In the genomic region with DNA sequence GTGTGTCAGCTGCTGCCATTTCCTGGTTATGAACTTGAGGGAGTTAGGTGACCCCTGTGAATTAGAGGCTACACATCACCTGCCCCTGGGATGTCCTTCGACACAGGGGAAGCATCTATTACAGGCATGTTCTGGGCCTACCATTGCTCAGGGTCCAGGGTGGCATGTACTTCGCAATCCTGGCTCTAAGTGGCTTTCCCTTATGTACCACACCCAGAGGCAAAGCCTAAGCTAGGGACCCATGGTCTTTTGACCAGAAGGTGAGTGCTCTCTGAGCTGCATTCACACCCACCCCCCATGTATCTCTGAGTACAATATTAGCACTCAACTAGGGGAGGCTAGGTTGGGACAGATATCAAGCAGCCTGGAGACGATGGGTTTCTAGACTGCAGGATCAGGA, we compare ENCODE assay signal across 21 mouse cellular contexts. TPM values are rescaled to one million over a fixed set of nuclear protein-coding genes. Genes with fewer than 3 reads are reported as not detected.
DNase-seq lines count a peak whose midpoint lies in the region; ATAC-seq lines count a peak whose summit lies in the region.
"Had no signal": no experiment of that assay in that cellular context is flagged by ENCODE, and none has a peak within 500 bp of the region (broad histone marks: within the 10 kb centered on the region; RNA-seq: fewer than 3 reads in every experiment).

No protein-coding gene starts in this region.

- H3K4me3 ChIP-seq in intestine, embryonic 14.5 days (ENCODE audit: low read depth, low read length) = no peak overlapping the region
- H3K4me3 ChIP-seq in intestine, embryonic 16.5 days (ENCODE audit: low read length) = no peak overlapping the region
- no peak overlapping the region for H3K4me3 ChIP-seq in midbrain, embryonic 15.5 days
- H3K4me3 ChIP-seq in midbrain, embryonic 11.5 days (ENCODE audit: low read depth, low read length) = no peak overlapping the region
- H3K4me3 ChIP-seq: embryonic facial prominence, embryonic 13.5 days; embryonic facial prominence, embryonic 15.5 days; erythroblast, embryonic 14.5 days; forebrain, embryonic 13.5 days had no signal

- no peak overlapping the region for H3K9ac ChIP-seq in intestine, embryonic 14.5 days (ENCODE audit: low read length)
- H3K9ac ChIP-seq in intestine, embryonic 16.5 days (ENCODE audit: low read depth, low read length) = no peak overlapping the region
- no peak overlapping the region for H3K9ac ChIP-seq in midbrain, embryonic 15.5 days
- no peak overlapping the region for H3K9ac ChIP-seq in midbrain, embryonic 11.5 days (ENCODE audit: low read length)
- H3K9ac ChIP-seq: embryonic facial prominence, embryonic 13.5 days; embryonic facial prominence, embryonic 15.5 days; forebrain, embryonic 13.5 days had no signal

- H3K27ac ChIP-seq in intestine, embryonic 14.5 days (ENCODE audit: low read depth) = no peak overlapping the region
- H3K27ac ChIP-seq in intestine, embryonic 16.5 days (ENCODE audit: low read length) = no peak overlapping the region
- peak overlapping the region; percentile 30; the same call in 1 of the 2 replicates for H3K27ac ChIP-seq in midbrain, embryonic 15.5 days
- H3K27ac ChIP-seq in midbrain, embryonic 11.5 days (ENCODE audit: low read depth, low read length) = no peak overlapping the region
- H3K27ac ChIP-seq: embryonic facial prominence, embryonic 13.5 days; embryonic facial prominence, embryonic 15.5 days; forebrain, embryonic 13.5 days had no signal

- WGBS in intestine, embryonic 14.5 days = 83% methylated on average over 3 of the region's 3 CpGs
- WGBS in intestine, embryonic 16.5 days = 88% methylated on average over 3 of the region's 3 CpGs
- WGBS in midbrain, embryonic 15.5 days = 75% methylated on average over 3 of the region's 3 CpGs
- 85% methylated on average over 3 of the region's 3 CpGs for WGBS in midbrain, embryonic 11.5 days

- 0 out of 2 replicates have a peak, but pooled peaks cover 3% of the 10 kb centered on the region for H3K27me3 ChIP-seq in intestine, embryonic 14.5 days (replicated peaks; ENCODE audit: control insufficient read depth, insufficient read depth, low read length)
- H3K27me3 ChIP-seq in intestine, embryonic 16.5 days (replicated peaks; ENCODE audit: control insufficient read depth, insufficient read depth, low read length) = no peaks in the 10 kb centered on the region
- H3K27me3 ChIP-seq in midbrain, embryonic 15.5 days (replicated peaks) = no peaks in the 10 kb centered on the region
- peaks cover 2% of the 10 kb centered on the region; the same call in 1 of the 2 replicates for H3K27me3 ChIP-seq in midbrain, embryonic 11.5 days (ENCODE audit: control insufficient read depth, insufficient read depth, low read length)

- ATAC-seq in intestine, embryonic 14.5 days (replicated peaks; ENCODE audit: low FRiP score, low TSS enrichment, low read depth) = no peak
- no peak for ATAC-seq in intestine, embryonic 16.5 days
- no peak for ATAC-seq in midbrain, embryonic 15.5 days (replicated peaks)
- no peak for ATAC-seq in midbrain, embryonic 11.5 days (ENCODE audit: low FRiP score)
- ATAC-seq: forebrain, embryonic 13.5 days; forebrain, embryonic 16.5 days had no signal

- H3K9me3 ChIP-seq in intestine, embryonic 14.5 days (ENCODE audit: control insufficient read depth, low read length) = no peaks in the 10 kb centered on the region
- no peaks in the 10 kb centered on the region for H3K9me3 ChIP-seq in intestine, embryonic 16.5 days (ENCODE audit: control insufficient read depth, low read length)
- H3K9me3 ChIP-seq in midbrain, embryonic 15.5 days = no peaks in the 10 kb centered on the region
- H3K9me3 ChIP-seq in midbrain, embryonic 11.5 days (ENCODE audit: control insufficient read depth, low read length) = no peaks in the 10 kb centered on the region
- H3K9me3 ChIP-seq: embryonic facial prominence, embryonic 13.5 days; embryonic facial prominence, embryonic 15.5 days; forebrain, embryonic 13.5 days had no signal

- H3K4me1 ChIP-seq in intestine, embryonic 14.5 days (replicated peaks; ENCODE audit: control insufficient read depth, insufficient read depth, low read length) = peaks cover 10% of the 10 kb centered on the region
- no peaks in the 10 kb centered on the region; the same call in 1 of the 2 replicates for H3K4me1 ChIP-seq in intestine, embryonic 16.5 days (ENCODE audit: control insufficient read depth, insufficient read depth, low read length)
- peaks cover 70% of the 10 kb centered on the region for H3K4me1 ChIP-seq in midbrain, embryonic 15.5 days
- H3K4me1 ChIP-seq in midbrain, embryonic 11.5 days (ENCODE audit: control insufficient read depth, insufficient read depth, low read length) = peaks cover 15% of the 10 kb centered on the region

- peak; percentile 87 for DNase-seq in heart, adult 11 months
- no peak for DNase-seq in heart, adult 8-10 months (ENCODE audit: low spot score)
- peak; percentile 46 for DNase-seq in intestine, embryonic 14.5 days (ENCODE audit: low spot score)
- DNase-seq in midbrain, embryonic 11.5 days (ENCODE audit: low spot score, missing footprints) = no peak
- DNase-seq: adrenal gland, adult 2 months; adrenal gland, postnatal 10 days; adrenal gland, postnatal 25 days; cerebellum, adult 11 months; cerebellum, adult 18-20 months; cerebellum, adult 8-10 months; cerebellum, adult 9-11 months; cerebellum, postnatal 14 days; cerebellum, postnatal 36 days; embryo, embryonic 11 days had no signal

- no peaks in the 10 kb centered on the region for H3K36me3 ChIP-seq in intestine, embryonic 14.5 days (ENCODE audit: control insufficient read depth, insufficient read depth, low read length)
- H3K36me3 ChIP-seq in intestine, embryonic 16.5 days (ENCODE audit: control insufficient read depth, insufficient read depth, low read length) = no peaks in the 10 kb centered on the region
- no peaks in the 10 kb centered on the region for H3K36me3 ChIP-seq in midbrain, embryonic 15.5 days (replicated peaks)
- no peaks in the 10 kb centered on the region for H3K36me3 ChIP-seq in midbrain, embryonic 11.5 days (ENCODE audit: control insufficient read depth, insufficient read depth, low read length)
- H3K36me3 ChIP-seq: embryonic facial prominence, embryonic 13.5 days; embryonic facial prominence, embryonic 15.5 days had no signal

- H3K4me2 ChIP-seq in intestine, embryonic 14.5 days (ENCODE audit: low read length) = no peak overlapping the region
- H3K4me2 ChIP-seq in intestine, embryonic 16.5 days (ENCODE audit: low read depth, low read length) = no peak overlapping the region
- H3K4me2 ChIP-seq in midbrain, embryonic 15.5 days = no peak overlapping the region
- no peak overlapping the region for H3K4me2 ChIP-seq in midbrain, embryonic 11.5 days
- H3K4me2 ChIP-seq: embryonic facial prominence, embryonic 13.5 days; embryonic facial prominence, embryonic 15.5 days; forebrain, embryonic 13.5 days had no signal

RNA-seq across cellular contexts. Expression of a gene that starts 34.6 kb away (rescaled TPM):
- 1 to 10 TPM; 5.5 to 6.8 (median 6.2) TPM for total RNA-seq in heart, adult 8-10 months (2022)
- polyA plus RNA-seq in intestine, embryonic 14.5 days (2014; fragmentation: Nextera tagmentation; extraction: Ambion mirVana) = 26.8 and 30.2 TPM in 2 replicates
- 57.6 and 62.3 TPM in 2 replicates for polyA plus RNA-seq in intestine, embryonic 16.5 days (2015; fragmentation: Nextera tagmentation; extraction: Ambion mirVana)
- 14.4 and 17.4 TPM in 2 replicates for polyA plus RNA-seq in midbrain, embryonic 15.5 days (2015; fragmentation: Nextera tagmentation; extraction: Ambion mirVana)
- polyA plus RNA-seq in midbrain, embryonic 11.5 days (2014; fragmentation: Nextera tagmentation; extraction: Ambion mirVana) = 9.2 and 9.5 TPM in 2 replicates

Comparison
In these comparisons a context has a peak if more than half of its experiments do, and no peak if none do; other contexts are left out.
1. DNase-seq: peak in heart, adult 11 months (single experiment) and intestine, embryonic 14.5 days (single experiment); none in heart, adult 8-10 months (single experiment) and midbrain, embryonic 11.5 days (single experiment).